Mouse (Mus musculus): ENCODE data around the gene Tmc3.

Tmc3 gene

GRCm38 (mm10) chr7:83584639-83585471, at the start of gene Tmc3:
Gene Tmc3 (plus strand): TSS chr7:83584927.
- peak; percentile 29 to 67 for DNase-seq (ENCODE audit: low spot score in 2 of 2)

- DNase-seq (ENCODE audit: low spot score in 2 of 2), result no peak
These were observed 43.1 kb upstream of the Tmc3 start for GRCm38 (mm10) chr7:83541536-83542169.

GRCm38 (mm10) chr7:83548686-83549352, 35.9 kb upstream of the Tmc3 start:
- DNase-seq (ENCODE audit: low spot score in 2 of 2), result no peak

DNA sequence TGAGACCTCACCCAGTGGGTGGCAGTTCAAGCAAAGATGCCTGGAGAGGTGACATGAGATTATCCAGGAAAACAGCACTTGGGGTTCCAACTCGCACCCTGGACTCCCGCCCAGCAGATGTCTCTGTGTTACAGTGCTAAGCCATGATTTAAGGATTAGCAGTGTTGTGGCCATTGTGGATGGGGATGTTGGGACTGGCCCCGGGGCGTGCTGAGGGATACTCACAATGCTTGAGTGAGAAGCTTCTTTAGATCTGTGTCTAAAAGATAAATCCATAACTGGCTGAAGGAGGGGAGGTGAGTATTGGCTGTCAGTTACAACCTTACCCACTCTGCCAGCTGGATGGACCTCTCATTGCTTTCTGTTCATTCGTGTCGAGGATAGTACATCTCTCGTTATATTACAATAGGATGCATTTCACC, 35.4 kb upstream of the Tmc3 start:
- DNase-seq (ENCODE audit: low spot score in 2 of 2), result no peak

- no peak for DNase-seq (ENCODE audit: low spot score in 2 of 2)
These were observed 34.7 kb upstream of the Tmc3 start for GRCm38 (mm10) chr7:83549951-83550407.

DNA sequence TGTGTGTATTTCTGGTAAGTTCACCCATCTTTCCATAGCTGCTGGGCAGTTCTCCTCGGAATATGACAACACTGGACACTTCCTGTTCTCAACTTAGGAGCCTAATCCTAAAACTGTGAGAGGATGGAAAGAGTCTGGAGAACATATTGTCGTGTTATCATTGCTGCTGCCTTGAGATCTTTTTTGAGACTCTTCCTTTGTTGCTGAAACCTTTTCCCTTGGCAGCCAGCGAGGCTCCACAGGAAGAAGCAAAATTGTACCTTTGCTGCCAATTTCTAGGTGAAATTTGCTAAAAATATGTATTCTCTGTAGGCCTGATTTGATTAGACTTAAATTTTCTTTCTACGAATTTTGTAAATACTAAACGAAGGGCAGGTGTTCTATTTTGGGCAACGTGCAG, 30.2 kb upstream of the Tmc3 start:
- DNase-seq (ENCODE audit: low spot score in 2 of 2), result no peak

DNA sequence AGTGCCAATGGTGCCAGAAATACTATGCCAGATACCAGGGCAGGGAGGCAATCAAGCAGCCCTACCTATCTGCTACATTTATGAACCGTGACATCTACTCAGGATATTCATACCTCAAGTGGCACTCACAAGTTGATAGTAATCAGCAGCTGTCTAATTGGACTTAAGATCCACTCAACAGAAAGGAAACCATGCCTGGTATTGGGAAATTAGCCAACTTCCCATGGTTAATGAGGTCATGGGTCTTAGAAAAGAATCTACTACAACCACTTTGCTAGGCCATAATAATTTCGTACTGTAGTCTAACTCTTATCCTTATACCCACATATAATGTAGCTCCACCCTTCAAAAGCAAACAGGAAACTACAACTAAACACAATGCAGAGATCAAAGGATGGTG, 28.2 kb upstream of the Tmc3 start:
- DNase-seq (ENCODE audit: low spot score in 2 of 2), result no peak

DNA sequence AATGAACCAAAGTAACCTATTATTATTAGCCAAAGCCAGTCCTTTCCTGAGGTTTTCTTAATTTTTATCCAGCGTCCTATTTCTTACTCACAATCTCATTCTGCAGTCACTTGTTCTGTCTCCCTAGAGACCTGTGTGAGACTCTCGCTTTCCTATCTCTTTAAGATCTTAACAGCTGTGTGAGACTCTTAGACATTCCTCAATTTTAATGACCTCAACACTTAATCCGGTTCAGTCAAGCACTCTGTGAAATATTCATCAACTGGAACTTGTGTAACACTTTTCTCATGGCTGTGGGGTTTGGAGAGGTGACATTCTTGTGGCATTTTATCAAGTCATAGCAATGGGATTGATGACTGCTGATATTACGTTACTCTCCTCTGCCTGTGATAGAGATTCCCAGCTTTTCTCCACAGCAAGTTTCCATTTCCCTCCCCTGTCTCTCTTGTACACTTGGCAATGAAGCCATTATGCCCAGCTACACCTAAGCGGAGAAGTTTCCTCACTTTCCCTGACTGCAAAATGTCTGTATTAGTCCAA, 25.9 kb upstream of the Tmc3 start:
- no peak for DNase-seq (ENCODE audit: low spot score in 2 of 2)

DNA sequence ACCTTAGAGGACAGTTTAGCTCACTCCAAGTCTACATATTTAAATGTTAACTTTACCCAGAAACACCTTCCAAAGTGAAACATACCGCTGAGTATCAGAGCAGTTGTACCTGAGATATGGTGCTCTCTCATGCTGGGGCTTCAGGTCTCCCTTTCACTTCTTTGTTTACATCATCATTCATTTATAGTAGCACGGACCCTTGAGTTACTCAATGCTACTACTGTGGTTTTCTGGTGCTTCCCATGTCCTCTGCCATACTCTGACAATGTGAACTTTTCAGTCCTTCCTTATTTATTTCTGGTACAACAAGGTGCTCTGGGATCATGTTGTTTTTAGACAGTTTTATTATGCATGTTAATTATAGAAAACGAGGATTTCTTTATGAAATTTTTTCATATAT, 25.2 kb upstream of the Tmc3 start:
- DNase-seq (ENCODE audit: low spot score in 2 of 2), result no peak

- no peak for DNase-seq (ENCODE audit: low spot score in 2 of 2)
These were observed 22.9 kb upstream of the Tmc3 start for GRCm38 (mm10) chr7:83561849-83562248.

DNA sequence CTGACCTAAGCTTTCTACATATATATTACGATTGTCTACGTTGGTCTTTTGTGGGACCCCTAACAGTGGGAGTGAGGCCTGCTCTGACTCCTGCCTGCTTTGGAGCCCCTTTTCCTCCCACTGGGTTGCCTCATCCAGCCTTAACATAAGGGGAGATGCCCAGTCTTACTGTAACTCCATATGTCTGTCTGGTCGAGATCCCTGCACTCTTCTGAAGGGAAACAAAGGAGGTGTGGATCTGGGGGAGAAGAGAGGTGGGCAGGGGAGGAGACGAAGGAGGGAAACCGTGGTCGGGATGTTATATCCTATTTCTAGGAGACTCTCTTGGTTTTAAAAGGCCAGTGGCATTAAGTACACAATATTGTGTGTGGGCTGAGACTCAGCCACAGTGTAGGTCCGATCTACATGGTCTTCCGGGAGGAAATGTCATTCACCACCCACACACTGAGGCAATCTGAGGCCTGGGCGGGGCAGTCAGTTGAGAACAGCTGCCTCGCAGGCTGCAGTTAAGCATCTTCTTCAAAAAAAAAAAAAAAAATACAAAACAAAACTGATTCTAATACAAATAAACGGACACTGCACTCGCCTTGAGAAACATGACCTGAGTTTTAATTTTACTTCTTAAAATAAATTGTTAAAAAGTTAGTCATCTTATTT, 20.0 kb upstream of the Tmc3 start:
- peak in 1 of 2 experiments; percentile 59 for DNase-seq (ENCODE audit: low spot score in 2 of 2)

DNA sequence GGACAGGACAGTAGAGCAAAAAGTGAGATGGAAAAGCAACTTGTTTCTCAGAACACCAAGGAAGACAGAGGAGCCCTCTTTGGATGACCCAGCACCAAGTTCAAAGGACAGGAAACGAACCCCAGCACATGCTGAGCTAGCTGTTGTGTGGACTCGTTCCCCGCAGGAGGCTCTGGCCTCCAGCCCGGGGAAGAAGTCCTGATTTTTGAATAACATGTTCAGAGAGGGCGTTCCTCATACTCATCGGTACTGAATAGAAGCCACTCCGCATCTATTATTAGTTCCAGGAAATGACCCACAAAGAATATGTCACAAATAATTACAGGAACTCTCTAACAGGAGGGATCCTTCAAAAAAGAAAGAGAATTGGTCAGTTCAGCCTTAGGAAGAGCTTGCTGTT, 18.8 kb upstream of the Tmc3 start:
- DNase-seq (ENCODE audit: low spot score in 2 of 2), result no peak

- DNase-seq (ENCODE audit: low spot score in 2 of 2), result peak; percentile 21 to 53
These were observed 16.8 kb upstream of the Tmc3 start for GRCm38 (mm10) chr7:83567841-83568500.

DNA sequence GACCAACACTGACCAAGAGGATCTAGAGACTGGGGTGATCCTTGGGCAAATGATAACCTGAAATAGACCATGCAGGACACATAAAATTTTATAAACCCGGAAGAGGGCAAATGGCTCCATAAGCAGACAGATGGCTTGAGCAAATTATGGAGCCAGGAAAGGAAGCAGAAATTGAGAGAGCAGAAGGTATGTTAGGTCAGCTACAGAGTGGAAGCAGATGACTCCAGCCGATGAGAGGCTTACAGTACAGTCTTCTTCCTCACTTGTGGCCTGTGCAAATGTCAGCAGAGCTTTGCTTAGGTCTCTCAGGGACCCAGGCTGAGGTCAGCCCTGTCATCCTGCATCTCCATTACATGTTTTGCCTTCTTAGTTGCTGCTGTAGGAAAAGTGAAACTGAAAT, 15.9 kb upstream of the Tmc3 start:
- DNase-seq (ENCODE audit: low spot score in 2 of 2), result no peak

DNA sequence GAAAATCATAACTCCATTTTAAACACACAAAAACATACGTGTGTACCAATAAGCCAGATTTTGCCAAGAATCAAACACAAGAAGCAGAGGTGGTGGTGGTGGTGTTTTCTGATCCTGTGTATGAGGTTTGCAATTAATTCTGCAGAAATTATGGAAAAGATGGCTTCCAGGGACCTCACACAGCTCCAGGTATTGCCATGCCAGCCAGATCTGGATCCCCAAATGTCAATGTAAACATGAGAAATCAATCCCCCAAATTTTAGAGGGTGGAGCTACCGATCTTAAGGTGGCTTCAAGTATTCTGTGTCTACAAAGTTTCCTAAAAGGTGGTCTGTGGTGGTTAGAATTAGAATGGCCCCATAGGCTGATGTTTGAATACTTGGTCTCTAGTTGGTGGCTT, 15.3 kb upstream of the Tmc3 start:
- DNase-seq (ENCODE audit: low spot score in 2 of 2), result no peak

DNA sequence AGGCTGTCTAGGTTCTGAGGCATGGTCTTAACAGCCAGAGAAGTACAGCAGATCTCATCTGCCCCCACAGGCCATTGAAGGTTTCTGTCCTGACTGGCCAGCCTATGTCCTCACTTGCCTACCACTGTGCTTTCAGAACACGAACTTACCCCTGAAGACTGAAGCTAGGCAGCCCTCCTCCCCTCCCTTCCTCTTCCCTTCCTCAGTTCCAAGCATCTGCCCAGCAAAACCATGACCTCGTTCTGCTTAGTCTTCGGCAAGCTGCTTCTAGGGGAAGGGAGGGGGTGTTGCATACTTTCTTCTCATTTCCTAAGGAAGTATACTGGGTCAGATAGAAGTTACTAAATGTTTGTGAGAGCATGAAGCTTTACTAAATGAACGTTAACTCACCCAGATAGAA, 13.7 kb upstream of the Tmc3 start:
- no peak for DNase-seq (ENCODE audit: low spot score in 2 of 2)

DNA sequence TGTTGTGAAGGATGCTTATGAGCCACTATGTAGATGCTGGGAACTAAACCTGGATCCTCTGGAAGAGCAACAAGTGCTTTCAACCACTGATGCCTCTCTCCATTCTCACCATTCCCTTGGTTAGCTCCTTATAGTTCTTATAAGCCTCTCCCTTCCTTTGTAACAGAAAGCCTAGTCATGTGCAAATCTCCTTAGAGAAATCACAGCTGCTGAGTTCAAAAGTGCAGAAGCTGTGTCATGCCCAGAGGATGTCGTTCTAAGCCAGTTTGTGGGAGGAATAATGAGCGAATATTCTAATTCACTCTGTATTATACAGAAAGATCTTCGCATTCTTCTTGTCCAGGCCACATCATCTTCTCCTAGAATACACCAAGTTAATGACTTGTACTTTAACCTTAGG, 12.8 kb upstream of the Tmc3 start:
- DNase-seq (ENCODE audit: low spot score in 2 of 2), result no peak

- no peak for DNase-seq (ENCODE audit: low spot score in 2 of 2)
These were observed 12.3 kb upstream of the Tmc3 start for GRCm38 (mm10) chr7:83572451-83572850.

DNA sequence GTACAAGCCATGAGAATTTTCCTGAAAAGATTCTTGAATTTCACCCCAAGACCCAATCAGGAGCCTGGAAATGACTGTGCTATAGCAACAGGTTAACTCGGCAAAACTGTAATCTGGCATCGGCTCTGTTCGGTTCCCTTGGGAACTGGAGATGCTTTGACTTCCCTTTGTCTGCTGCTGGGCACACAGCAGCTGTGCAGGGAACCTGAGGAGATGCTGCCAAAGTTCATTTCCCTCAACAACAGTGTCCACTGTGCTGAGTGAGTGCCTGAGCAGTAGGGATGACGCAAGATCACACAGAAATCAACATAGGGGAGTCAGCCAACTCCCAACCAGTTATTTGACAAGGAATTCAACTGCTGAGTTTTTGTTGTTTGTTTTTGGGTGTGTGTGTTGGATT, 3.8 kb upstream of the Tmc3 start:
- no peak for DNase-seq (ENCODE audit: low spot score in 2 of 2)

DNA sequence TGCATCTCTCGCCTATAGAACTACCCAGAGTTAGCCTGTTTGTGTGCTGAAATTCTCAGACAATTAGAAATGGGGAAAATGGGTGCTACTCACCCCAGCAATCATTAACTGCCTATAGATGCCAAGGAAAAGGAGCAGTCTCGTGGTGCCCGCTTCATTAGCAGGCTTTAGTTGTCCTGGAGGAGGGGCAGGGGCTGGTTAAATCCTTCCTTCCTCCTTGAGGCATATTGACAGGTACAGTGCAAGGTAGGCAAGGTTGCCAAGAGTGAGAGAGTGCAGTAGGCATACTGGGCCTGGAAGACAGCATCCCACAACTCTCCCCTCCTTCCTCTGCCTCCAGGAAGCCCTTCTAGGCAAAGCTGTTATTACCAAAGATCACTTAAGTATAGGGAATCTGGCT, 9.3 kb downstream of the Tmc3 start:
- no peak for DNase-seq (ENCODE audit: low spot score in 2 of 2)

- DNase-seq (ENCODE audit: low spot score in 2 of 2), result no peak
These were observed 12.3 kb downstream of the Tmc3 start for GRCm38 (mm10) chr7:83597063-83597462.
